9 mouse cellular contexts compared by ENCODE assay signal in genomic region chrX:73774802-73775483, GRCm38 (mm10). TPM values are rescaled to one million over a fixed set of nuclear protein-coding genes. Genes with fewer than 3 reads are reported as not detected.
DNase-seq lines count a peak whose midpoint lies in the region; ATAC-seq and TF ChIP-seq lines count a peak whose summit lies in the region.
"Had no signal": no experiment of that assay in that cellular context is flagged by ENCODE, and none has a peak within 500 bp of the region (broad histone marks: within the 10 kb centered on the region; RNA-seq: fewer than 3 reads in every experiment).

No protein-coding gene starts in this region.

- H3K36me3 ChIP-seq in MEL (ENCODE audit: control insufficient read depth in 1 of 2, insufficient read depth in 2 of 2, low read length in 2 of 2) = no peaks in the 10 kb centered on the region; a peak in 2 of 4 replicates

- H3K4me3 ChIP-seq in MEL (ENCODE audit: control insufficient read depth in 1 of 2, insufficient read depth in 1 of 2, low read depth in 2 of 2, low read length in 2 of 2) = no peak overlapping the region

- TF ChIP-seq RAD21 in MEL (IDR thresholded peaks at IDR 0.05; ENCODE audit: low read depth, low read length) = no peak

- ATAC-seq in frontal cortex, adult (ENCODE audit: low TSS enrichment) = no peak

- TF ChIP-seq EP300 in MEL (IDR thresholded peaks at IDR 0.05; ENCODE audit: low read depth in 1 of 2, low read length in 2 of 2) = no peak

- no peaks in the 10 kb centered on the region for H3K79me2 ChIP-seq in MEL (ENCODE audit: control insufficient read depth, insufficient read depth, low read length, poor library complexity)

- intact Hi-C loops in gastrocnemius, postnatal 14 days (cut with DNase I; ENCODE audit: low total_unique reads) = no loop called here

- H3K9ac ChIP-seq in MEL (ENCODE audit: control insufficient read depth, low read depth, low read length, poor library complexity, severe bottlenecking) = no peak overlapping the region

- DNase-seq in gastrocnemius, postnatal 14 days = peak; percentile 39
- DNase-seq in gastrocnemius, adult 18-20 months (ENCODE audit: low spot score) = no peak
- DNase-seq in MEL (ENCODE audit: low read depth, low spot score) = no peak
- DNase-seq in heart, postnatal 4 days = peak; percentile 62
- DNase-seq in lung, postnatal 10 days = peak; percentile 51
- no peak for DNase-seq in ovary, postnatal 10 days (ENCODE audit: low spot score)
- DNase-seq in adrenal gland, adult (ENCODE audit: inconsistent age in 2 of 2, low spot score in 1 of 2) = no peak

- no peak for TF ChIP-seq POLR2A in MEL (IDR thresholded peaks at IDR 0.05; ENCODE audit: control insufficient read depth in 1 of 2, insufficient read depth in 1 of 2, low read depth in 1 of 2, low read length in 2 of 2, poor library complexity in 1 of 2)

- H3K27ac ChIP-seq in MEL (ENCODE audit: control insufficient read depth, low read depth, low read length) = no peak overlapping the region

- H3K9me3 ChIP-seq in MEL (replicated peaks; ENCODE audit: insufficient read depth, low read length) = no peaks in the 10 kb centered on the region

- no peaks in the 10 kb centered on the region for H3K27me3 ChIP-seq in MEL (ENCODE audit: control insufficient read depth in 1 of 2, insufficient read depth in 2 of 2, low read length in 2 of 2)

- no peaks in the 10 kb centered on the region for H3K4me1 ChIP-seq in MEL (ENCODE audit: control insufficient read depth in 1 of 2, insufficient read depth in 2 of 2, low read length in 2 of 2)

- no peak for TF ChIP-seq CTCF in MEL (IDR thresholded peaks at IDR 0.05 in 2 of 3, conservative IDR thresholded peaks at IDR 0.05 in 1 of 3; ENCODE audit: control insufficient read depth in 1 of 3, insufficient read depth in 1 of 3, low read depth in 2 of 3, low read length in 3 of 3, poor library complexity in 1 of 3, severe bottlenecking in 1 of 3)

TF ChIP-seq in MEL, 35 proteins besides CTCF, POLR2A, EP300 and RAD21:
- peak; percentile 24; the same call in 1 of the 2 replicates for TF ChIP-seq POLR2AphosphoS2 (IDR thresholded peaks at IDR 0.05; ENCODE audit: low read length)
- TF ChIP-seq ZNF384 (IDR thresholded peaks at IDR 0.05; ENCODE audit: low read depth, low read length) = no peak

RNA-seq across cellular contexts. Expression of gene Srpk3, which starts 0.7 kb away (rescaled TPM):
- 10 to 100 TPM; 66.3 to 93.3 TPM for total RNA-seq in gastrocnemius, postnatal 14 days (2021)
- 10 to 100 TPM; 34.1 to 35.2 TPM for total RNA-seq in gastrocnemius, adult 18-20 months (2021)
- total RNA-seq in MEL (2012; rRNA removed) = 0.20 and 0.31 TPM in 2 replicates
- under 1 TPM in 1 of 2 experiments, not detected in 1; 0.17 TPM for polyA plus RNA-seq in MEL (2012; ENCODE audit: insufficient read depth in 1 of 2, insufficient read length in 2 of 2, low read depth in 1 of 2, low replicate concordance in 2 of 2, missing spikeins in 1 of 2)
- total RNA-seq in heart, postnatal 4 days (2021) = 10 to 100 TPM; 49.2 to 50.9 TPM
- total RNA-seq: megakaryocyte progenitor cell, adult 5-6 weeks had no signal

RNA-seq across cellular contexts. Expression of gene Idh3g, which starts 11.8 kb away (rescaled TPM):
- total RNA-seq in gastrocnemius, postnatal 14 days (2021) = 100 to 1,000 TPM; 305 to 363 TPM
- 100 to 1,000 TPM; 375 to 389 TPM for total RNA-seq in gastrocnemius, adult 18-20 months (2021)
- total RNA-seq in MEL (2012; rRNA removed) = 232 and 248 TPM in 2 replicates
- 100 to 1,000 TPM in 1 of 2 experiments, not detected in 1; 296 TPM for polyA plus RNA-seq in MEL (2012; ENCODE audit: insufficient read depth in 1 of 2, insufficient read length in 2 of 2, low read depth in 1 of 2, low replicate concordance in 2 of 2, missing spikeins in 1 of 2)
- 100 to 1,000 TPM; 401 to 448 TPM for total RNA-seq in heart, postnatal 4 days (2021)

RNA-seq across cellular contexts. Expression of gene Ssr4, which starts 11.9 kb away (rescaled TPM):
- total RNA-seq in gastrocnemius, postnatal 14 days (2021) = 10 to 100 TPM; 83.7 to 89.5 TPM
- total RNA-seq in gastrocnemius, adult 18-20 months (2021) = 10 to 100 TPM; 70.2 to 76.6 TPM
- 256 and 283 TPM in 2 replicates for total RNA-seq in MEL (2012; rRNA removed)
- 100 to 1,000 TPM in 1 of 2 experiments, not detected in 1; 343 TPM for polyA plus RNA-seq in MEL (2012; ENCODE audit: insufficient read depth in 1 of 2, insufficient read length in 2 of 2, low read depth in 1 of 2, low replicate concordance in 2 of 2, missing spikeins in 1 of 2)
- total RNA-seq in heart, postnatal 4 days (2021) = 100 to 1,000 TPM; 107 to 109 TPM

RNA-seq across cellular contexts. Expression of gene Plxnb3, which starts 18.1 kb away (rescaled TPM):
- total RNA-seq in gastrocnemius, postnatal 14 days (2021) = 1 to 10 TPM; 1.2 to 1.8 TPM
- total RNA-seq in gastrocnemius, adult 18-20 months (2021) = under 1 TPM; 0.68 to 0.69 TPM
- not detected in 2 replicates for total RNA-seq in MEL (2012; rRNA removed)
- polyA plus RNA-seq in MEL (2012; ENCODE audit: insufficient read depth in 1 of 2, insufficient read length in 2 of 2, low read depth in 1 of 2, low replicate concordance in 2 of 2, missing spikeins in 1 of 2) = under 1 TPM in 1 of 2 experiments, not detected in 1; 0.10 TPM
- total RNA-seq in heart, postnatal 4 days (2021) = under 1 TPM; 0.54 to 0.67 TPM

RNA-seq across cellular contexts. Expression of gene Pdzd4, which starts 49.8 kb away (rescaled TPM):
- total RNA-seq in gastrocnemius, postnatal 14 days (2021) = 1 to 10 TPM; 1.7 to 2.2 TPM
- total RNA-seq in gastrocnemius, adult 18-20 months (2021) = 1 to 10 TPM in 1 of 2 experiments, under 1 TPM in 1; 0.66 to 1.0 TPM
- 0.46 and 0.49 TPM in 2 replicates for total RNA-seq in MEL (2012; rRNA removed)
- 1 to 10 TPM in 1 of 2 experiments, not detected in 1; 2.7 TPM for polyA plus RNA-seq in MEL (2012; ENCODE audit: insufficient read depth in 1 of 2, insufficient read length in 2 of 2, low read depth in 1 of 2, low replicate concordance in 2 of 2, missing spikeins in 1 of 2)
- total RNA-seq in heart, postnatal 4 days (2021) = 1 to 10 TPM; 3.2 to 3.4 TPM

Comparison
In these comparisons a context has a peak if more than half of its experiments do, and no peak if none do; other contexts are left out.
1. DNase-seq: peak in gastrocnemius, postnatal 14 days (single experiment), heart, postnatal 4 days (single experiment) and lung, postnatal 10 days (single experiment); none in gastrocnemius, adult 18-20 months (single experiment), MEL (single experiment), ovary, postnatal 10 days (single experiment) and adrenal gland, adult (0 of 2).
2. RNA of gene Srpk3, which starts 0.7 kb away (total RNA-seq): 66.3 to 93.3 TPM in gastrocnemius, postnatal 14 days, 49.2 to 50.9 TPM in heart, postnatal 4 days and 34.1 to 35.2 TPM in gastrocnemius, adult 18-20 months; 0.20 to 0.31 TPM in MEL; every median in the first group is over 10 times any median in the second.